In the genomic region with DNA sequence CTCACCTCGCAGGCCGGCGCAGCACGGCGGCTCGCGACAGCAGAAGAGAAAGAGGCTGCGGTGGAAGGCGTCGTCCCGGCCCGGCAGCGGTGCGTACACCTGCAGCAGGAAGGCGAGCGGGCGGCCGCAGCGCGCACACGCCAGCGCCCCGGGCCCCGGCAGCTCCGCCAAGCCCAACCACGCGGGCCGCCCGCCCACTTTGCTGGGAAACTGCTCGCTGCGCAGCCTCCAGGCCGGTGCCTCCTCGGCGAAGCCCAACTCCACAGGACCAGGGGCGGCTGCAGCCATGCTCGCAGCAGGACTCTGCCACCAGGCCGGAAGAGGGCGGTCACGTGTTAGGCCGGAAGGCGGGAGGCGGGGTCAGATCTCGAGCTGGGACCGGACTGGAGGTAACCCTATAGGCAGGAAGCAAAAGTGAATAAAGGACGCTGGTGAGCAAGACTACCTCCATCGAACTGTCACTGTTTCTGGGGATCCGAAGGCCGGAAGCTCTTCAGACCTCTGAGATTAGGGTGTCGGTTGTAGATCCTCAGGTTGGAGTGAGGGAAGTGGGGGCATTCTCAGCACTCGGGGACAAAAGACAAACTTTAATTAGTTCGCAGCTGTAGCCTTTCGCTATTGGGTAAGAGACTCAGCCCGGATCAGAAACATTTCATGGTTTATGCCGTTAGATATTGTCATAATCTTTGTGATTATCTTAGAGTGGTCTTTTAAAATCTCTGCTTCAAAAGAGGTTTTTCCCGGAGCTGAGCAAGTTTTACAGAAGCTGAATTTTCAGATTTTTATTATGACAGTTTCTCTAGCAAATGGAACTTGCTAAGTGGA, we compare ENCODE assay signal across 8 mouse cellular contexts. TPM values are rescaled to one million over a fixed set of nuclear protein-coding genes. Genes with fewer than 3 reads are reported as not detected.
DNase-seq lines count a peak whose midpoint lies in the region; ATAC-seq lines count a peak whose summit lies in the region.

Pdcd2 (minus strand) TSS at position 316 of the 825 bp plus-strand sequence.

- peak; percentile 90 for ATAC-seq in megakaryocyte progenitor cell, adult 5-6 weeks (replicated peaks; ENCODE audit: poor library complexity)

- peak; percentile 94 for DNase-seq in adipocyte (ENCODE audit: low spot score)
- peak; percentile 99 for DNase-seq in embryo, embryonic 10 days (ENCODE audit: low spot score)
- DNase-seq in gastrocnemius, postnatal 10 days: peak; percentile 93
- DNase-seq in induced T-regulatory cell, adult 2 months (ENCODE audit: low read depth): peak; percentile 97
- DNase-seq in left cerebral cortex, adult 9 months (ENCODE audit: low spot score in 2 of 2): peak; percentile 81 to 93
- DNase-seq in right cerebral cortex, postnatal 14 days: peak; percentile 86
- peak; percentile 95 for DNase-seq in urinary bladder, postnatal 36 days (ENCODE audit: low spot score in 2 of 2)

RNA-seq across cellular contexts. Expression of gene Pdcd2, which starts in this region (rescaled TPM):
- 10 to 100 TPM; 14.5 to 16.9 TPM for total RNA-seq in gastrocnemius, postnatal 10 days (2021)
- total RNA-seq in megakaryocyte progenitor cell, adult 5-6 weeks (2015): 61.5 and 79.9 TPM in 2 replicates
- 93.2 and 126 TPM in 2 replicates for total RNA-seq in megakaryocyte progenitor cell, adult 5-6 weeks (2017)

Comparison
In these comparisons a context has a peak if more than half of its experiments do, and no peak if none do; other contexts are left out.
1. Peak in every context shown above with its lines: DNase-seq and ATAC-seq.